Mouse (Mus musculus): ENCODE data around the gene Slain1.

- TF ChIP-seq POLR2A (IDR thresholded peaks at IDR 0.05; ENCODE audit: borderline replicate concordance, extremely low read depth, low read depth, low read length): no peak
- TF ChIP-seq CTCF (IDR thresholded peaks at IDR 0.05; ENCODE audit: insufficient read depth, low read length): no peak
Observed at GRCm38 (mm10) chr14:103626100-103626499, 23.9 kb upstream of the Slain1 start.

All from lung, adult 2 months (tissue).